Mouse (Mus musculus) forebrain, embryonic 12.5 days (tissue): ENCODE data around the gene Podxl2. TPM values are rescaled to one million over a fixed set of nuclear protein-coding genes. Genes with fewer than 3 reads are reported as not detected.

Experiments used
- ATAC-seq: fragments of 200-750 bp; cut with Nextera tagmentation; 2 replicates; pipeline ENCODE4 v1.8.0; 2017; ENCODE audit warnings: moderate TSS enrichment; ENCODE audit not compliant: low FRiP score
- H3K27ac ChIP-seq: fragments of 300-500 bp; sonication (generic); 2 replicates; pipeline ENCODE4 v1.5.1; 2016; ENCODE audit warnings: mild to moderate bottlenecking
- H3K27me3 ChIP-seq: fragments of 300-500 bp; sonication (generic); 2 replicates; pipeline ENCODE4 v1.6.1; 2016; ENCODE audit warnings: mild to moderate bottlenecking
- H3K36me3 ChIP-seq: fragments of 300-500 bp; sonication (generic); replicated peaks from 2 replicates; pipeline ENCODE4 v1.6.1; 2016; ENCODE audit warnings: mild to moderate bottlenecking
- H3K4me1 ChIP-seq: fragments of 300-500 bp; sonication (generic); 2 replicates; pipeline ENCODE4 v1.6.1; 2016
- H3K4me2 ChIP-seq: fragments of 300-500 bp; sonication (generic); 2 replicates; pipeline ENCODE4 v1.6.1; 2016; ENCODE audit warnings: mild to moderate bottlenecking, moderate library complexity
- H3K4me3 ChIP-seq: fragments of 300-500 bp; sonication (generic); replicated peaks from 2 replicates; pipeline ENCODE4 v1.5.1; 2016; ENCODE audit warnings: mild to moderate bottlenecking
- H3K9ac ChIP-seq: fragments of 300-500 bp; sonication (generic); 2 replicates; pipeline ENCODE4 v1.6.1; 2016; ENCODE audit warnings: mild to moderate bottlenecking
- H3K9me3 ChIP-seq: fragments of 300-500 bp; sonication (generic); 2 replicates; pipeline ENCODE4 v1.6.1; 2016
- WGBS: fragments of 180-500 bp; shearing (Covaris S2); methylation state at CpG from one replicate; pipeline ENCODE4 v1.1.7; 2016; 5-methylcytosine and 5-hydroxymethylcytosine counted together
- polyA plus RNA-seq: library from polyadenylated mRNA; unstranded; fragments of >200 nt; fragmentation: Nextera tagmentation; extraction: Ambion mirVana; gene quantifications from 2 replicates; pipeline ENCODE4 v1.2.1, GENCODE M21; 2016

The Podxl2 gene
- polyA plus RNA-seq, 1 experiment from 2014 or later = 258 TPM

DNA sequence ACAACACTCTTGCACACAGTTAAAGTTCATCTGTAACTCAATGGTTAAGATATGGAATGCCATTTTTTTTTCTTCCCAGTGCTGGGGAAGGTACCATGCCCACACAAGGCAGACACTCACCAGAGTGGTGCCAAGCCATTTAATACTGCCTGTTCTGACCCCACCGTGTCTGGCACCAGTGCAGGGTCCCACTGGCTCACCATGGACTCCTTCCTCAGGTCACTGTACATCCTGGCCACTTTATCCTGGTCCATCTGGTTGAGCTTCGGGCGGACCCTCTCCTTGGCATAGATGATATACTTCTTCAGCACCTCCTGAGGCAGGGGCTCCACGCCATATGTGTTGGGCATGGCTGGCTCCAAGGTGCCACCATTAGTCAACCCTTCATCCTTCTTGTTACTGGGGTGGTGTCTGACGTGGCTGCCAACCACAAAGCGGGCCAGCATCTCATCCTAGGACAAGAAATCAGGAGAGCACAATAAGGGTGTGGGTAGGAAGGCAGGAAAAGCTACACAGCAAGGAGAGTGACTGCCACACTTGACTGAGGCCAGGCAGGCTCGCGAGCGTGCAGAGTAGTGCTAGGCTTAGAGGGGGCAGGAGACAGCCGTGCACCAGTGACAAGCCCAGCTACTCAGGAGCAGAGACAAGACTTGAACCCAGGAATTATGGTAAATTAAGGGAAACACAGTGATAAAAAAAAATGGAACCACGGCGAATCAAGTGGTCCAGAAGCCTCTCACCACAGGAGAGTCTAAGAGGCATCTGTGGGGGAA is 11.0 kb upstream of the Podxl2 start:
- no peak overlapping the region for H3K4me3 ChIP-seq
- ATAC-seq = no peak
- H3K4me1 ChIP-seq = peaks cover 17% of the 10 kb centered on the region
- 89% methylated on average over 12 of the region's 12 CpGs for WGBS
- H3K27ac ChIP-seq = 0 out of 2 replicates have a peak overlapping the region, but pooled peaks have one; percentile 59
- no peaks in the 10 kb centered on the region for H3K9me3 ChIP-seq
- no peak overlapping the region for H3K9ac ChIP-seq
- H3K4me2 ChIP-seq = no peak overlapping the region
- no peaks in the 10 kb centered on the region for H3K27me3 ChIP-seq
- peaks cover 92% of the 10 kb centered on the region for H3K36me3 ChIP-seq

DNA sequence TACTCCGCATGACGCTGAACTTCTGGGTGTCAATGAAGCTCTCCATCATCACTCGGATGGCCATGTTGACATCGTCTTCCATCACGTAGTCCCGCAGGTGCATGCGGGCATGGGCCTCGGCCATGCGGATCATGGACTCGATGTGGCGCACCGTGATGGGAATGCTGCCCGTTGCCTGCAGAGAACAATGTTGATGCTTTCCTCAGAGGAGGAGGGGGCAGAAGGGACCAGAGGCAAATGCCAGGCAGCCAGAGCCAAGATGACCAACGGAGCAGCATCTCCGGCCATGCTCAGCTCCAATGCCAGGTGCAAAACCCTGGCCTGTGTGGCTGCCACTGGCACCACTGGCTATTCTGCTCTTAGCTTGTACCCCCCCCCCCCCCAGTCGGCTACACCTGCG is 9.8 kb upstream of the Podxl2 start:
- H3K4me3 ChIP-seq = no peak overlapping the region
- H3K4me1 ChIP-seq = peaks cover 20% of the 10 kb centered on the region
- peaks cover 87% of the 10 kb centered on the region for H3K36me3 ChIP-seq
- no peaks in the 10 kb centered on the region for H3K27me3 ChIP-seq
- no peaks in the 10 kb centered on the region for H3K9me3 ChIP-seq
- no peak overlapping the region for H3K27ac ChIP-seq
- 96% methylated on average over 17 of the region's 17 CpGs for WGBS
- no peak overlapping the region for H3K9ac ChIP-seq
- H3K4me2 ChIP-seq = no peak overlapping the region
- no peak for ATAC-seq

DNA sequence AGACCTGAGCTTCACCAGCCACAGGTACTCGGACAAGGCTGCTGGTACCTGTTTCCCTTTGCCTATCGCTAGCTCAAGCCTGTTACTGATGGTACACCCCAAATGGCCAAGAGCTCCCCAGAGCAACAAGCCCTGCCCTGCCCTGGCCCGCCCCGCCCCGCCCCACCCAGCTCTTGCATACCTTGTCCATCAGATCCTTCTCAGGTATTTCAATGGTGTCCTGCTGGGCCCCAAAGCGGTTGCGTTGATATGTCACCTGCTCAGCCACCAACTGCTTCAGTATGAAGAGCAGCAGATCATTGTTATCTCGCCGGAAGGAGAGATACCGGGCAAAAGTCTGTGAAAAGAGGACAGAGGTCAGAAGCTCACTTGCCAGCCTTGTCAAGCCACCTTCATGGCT is 9.4 kb upstream of the Podxl2 start:
- peaks cover 20% of the 10 kb centered on the region for H3K4me1 ChIP-seq
- no peak overlapping the region for H3K4me3 ChIP-seq
- H3K36me3 ChIP-seq = peaks cover 82% of the 10 kb centered on the region
- H3K27me3 ChIP-seq = no peaks in the 10 kb centered on the region
- H3K9ac ChIP-seq = no peak overlapping the region
- H3K4me2 ChIP-seq = no peak overlapping the region
- ATAC-seq = no peak
- no peak overlapping the region for H3K27ac ChIP-seq
- H3K9me3 ChIP-seq = no peaks in the 10 kb centered on the region
- WGBS = 96% methylated on average over 10 of the region's 10 CpGs

DNA sequence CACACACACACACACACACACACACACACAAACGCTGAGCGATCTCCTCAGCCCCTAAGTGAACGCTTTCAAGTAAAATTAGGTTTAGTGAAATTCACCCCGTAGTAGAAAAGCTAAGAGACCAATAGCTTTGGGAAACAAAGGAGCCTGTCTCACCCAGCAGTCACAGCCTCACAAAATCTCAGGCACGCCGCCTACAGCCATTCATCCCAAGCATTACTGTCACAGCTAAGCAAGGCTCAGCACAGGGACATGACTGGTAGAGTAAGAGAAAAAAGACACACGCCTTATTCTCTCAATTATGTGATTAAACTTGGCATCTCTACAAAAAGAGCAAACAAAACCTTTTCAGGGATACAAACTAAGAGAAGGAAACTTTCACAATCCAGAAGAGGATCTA is 6.5 kb upstream of the Podxl2 start:
- Histone ChIP-seq H3K9ac (no peak overlapping the region), H3K4me3 (no peak overlapping the region), H3K4me1 (peaks cover 13% of the 10 kb centered on the region), H3K9me3 (no peaks in the 10 kb centered on the region), H3K27ac (peak overlapping the region; percentile 65), H3K36me3 (peaks cover 54% of the 10 kb centered on the region), H3K4me2 (no peak overlapping the region), H3K27me3 (no peaks in the 10 kb centered on the region)
- ATAC-seq = peak; percentile 55; the same call in 1 of the 2 replicates
- 64% methylated on average over 7 of the region's 7 CpGs for WGBS

DNA sequence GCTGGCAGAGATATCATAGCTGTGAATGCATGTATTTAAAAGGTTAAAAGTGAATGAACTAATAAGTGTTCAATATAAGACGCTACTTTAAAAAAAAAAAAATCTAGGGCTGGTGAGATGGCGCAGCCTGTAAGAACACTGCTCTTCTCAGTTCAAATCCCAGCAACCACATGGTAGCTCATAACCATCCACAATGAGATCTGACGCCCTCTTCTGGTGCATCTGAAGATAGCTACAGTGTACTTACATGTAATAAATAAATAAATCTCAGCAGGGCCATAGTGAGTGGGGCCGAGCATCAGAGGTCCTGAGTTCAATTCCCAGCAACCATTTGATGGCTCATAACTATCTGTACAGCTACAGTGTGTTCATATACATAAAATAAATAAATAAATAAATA is 4.6 kb upstream of the Podxl2 start:
- 0 out of 2 replicates have a peak, but pooled peaks cover 4% of the 10 kb centered on the region for H3K9me3 ChIP-seq
- no peak overlapping the region for H3K27ac ChIP-seq
- peaks cover 35% of the 10 kb centered on the region for H3K36me3 ChIP-seq
- no peak for ATAC-seq
- no peak overlapping the region for H3K9ac ChIP-seq
- WGBS = 67% methylated on average over 4 of the region's 4 CpGs
- peaks cover 15% of the 10 kb centered on the region for H3K4me1 ChIP-seq
- H3K27me3 ChIP-seq = peaks cover 11% of the 10 kb centered on the region
- no peak overlapping the region for H3K4me2 ChIP-seq
- H3K4me3 ChIP-seq = no peak overlapping the region

DNA sequence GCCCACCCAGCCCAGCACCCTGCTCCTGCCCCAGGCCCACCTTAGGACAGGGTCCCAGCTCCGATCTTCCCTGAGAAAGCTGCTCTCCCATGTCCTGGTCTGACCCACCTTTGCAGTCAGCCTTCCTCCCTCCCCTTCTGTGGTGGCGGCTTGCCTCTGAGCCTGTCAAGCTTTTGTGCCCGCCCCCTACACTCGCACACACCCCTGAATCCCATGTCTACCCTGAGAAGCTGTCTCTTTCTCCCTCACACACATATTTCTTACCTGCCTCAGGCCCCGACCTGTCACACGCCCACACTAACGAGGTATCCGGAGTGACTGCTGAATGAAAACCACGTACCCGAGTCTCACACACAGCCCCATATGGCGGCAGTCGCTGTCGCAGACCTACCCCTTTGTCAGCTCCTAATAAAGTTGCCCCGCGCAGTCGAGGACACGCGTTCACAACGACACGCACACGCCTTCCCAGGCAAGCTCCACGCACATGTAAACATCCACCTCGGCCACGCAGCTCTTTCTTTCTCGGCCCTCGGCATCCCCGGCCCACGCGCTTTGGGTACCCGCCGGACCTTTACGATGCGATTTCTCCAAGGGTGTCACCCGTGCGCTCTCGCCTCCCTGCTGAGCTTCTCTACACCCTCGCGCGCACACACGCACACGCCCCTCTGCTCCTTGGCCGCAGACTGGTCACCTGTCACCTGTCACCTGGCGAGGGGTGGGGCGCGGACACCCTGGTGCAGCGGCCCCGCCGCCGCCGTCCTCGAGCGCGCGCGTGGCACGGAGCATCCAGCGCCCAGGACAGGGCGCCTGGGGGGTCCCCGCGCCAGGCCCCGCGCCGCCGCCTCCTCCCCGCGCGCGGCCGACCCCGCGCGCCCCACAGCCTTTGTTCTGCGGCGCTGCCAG is 628 bp downstream of the Podxl2 start:
- Histone ChIP-seq H3K36me3 (no peaks in the 10 kb centered on the region), H3K9ac (peak overlapping the region; percentile 96), H3K9me3 (0 out of 2 replicates have a peak, but pooled peaks cover 4% of the 10 kb centered on the region), H3K4me3 (peak overlapping the region; percentile 92), H3K27me3 (peaks cover 11% of the 10 kb centered on the region), H3K4me1 (peaks cover 49% of the 10 kb centered on the region), H3K27ac (peak overlapping the region; percentile 88), H3K4me2 (peak overlapping the region; percentile 92)
- 2% methylated on average over 57 of the region's 74 CpGs for WGBS
- peak; percentile 67 for ATAC-seq

DNA sequence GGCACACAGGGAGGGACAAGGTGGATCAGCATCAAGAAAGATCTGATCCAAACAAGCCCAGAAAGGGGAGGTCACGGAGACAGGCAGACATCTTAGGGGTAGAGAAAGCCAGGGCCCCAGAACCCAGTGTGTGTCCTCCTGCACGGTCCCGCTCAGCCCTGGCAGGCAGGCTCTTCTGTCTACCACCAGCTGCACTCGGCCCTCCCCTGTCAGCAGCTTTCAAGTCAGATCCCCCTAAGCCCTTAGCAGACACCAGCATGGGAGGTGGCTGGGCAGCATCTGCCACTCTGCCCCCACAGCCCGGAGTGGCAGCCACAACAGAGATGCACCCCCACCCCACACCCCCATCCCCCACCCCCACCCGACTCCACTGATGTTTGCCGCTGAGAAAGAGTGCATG is 2.0 kb downstream of the Podxl2 start:
- 0 out of 2 replicates have a peak, but pooled peaks cover 3% of the 10 kb centered on the region for H3K36me3 ChIP-seq
- 0 out of 2 replicates have a peak, but pooled peaks cover 4% of the 10 kb centered on the region for H3K9me3 ChIP-seq
- peaks cover 11% of the 10 kb centered on the region for H3K27me3 ChIP-seq
- WGBS = 21% methylated on average over 7 of the region's 7 CpGs
- peak overlapping the region; percentile 88 for H3K27ac ChIP-seq
- H3K4me1 ChIP-seq = peaks cover 49% of the 10 kb centered on the region
- H3K4me2 ChIP-seq = peak overlapping the region; percentile 92
- H3K4me3 ChIP-seq = peak overlapping the region; percentile 92
- peak; percentile 52 for ATAC-seq
- H3K9ac ChIP-seq = peak overlapping the region; percentile 96

DNA sequence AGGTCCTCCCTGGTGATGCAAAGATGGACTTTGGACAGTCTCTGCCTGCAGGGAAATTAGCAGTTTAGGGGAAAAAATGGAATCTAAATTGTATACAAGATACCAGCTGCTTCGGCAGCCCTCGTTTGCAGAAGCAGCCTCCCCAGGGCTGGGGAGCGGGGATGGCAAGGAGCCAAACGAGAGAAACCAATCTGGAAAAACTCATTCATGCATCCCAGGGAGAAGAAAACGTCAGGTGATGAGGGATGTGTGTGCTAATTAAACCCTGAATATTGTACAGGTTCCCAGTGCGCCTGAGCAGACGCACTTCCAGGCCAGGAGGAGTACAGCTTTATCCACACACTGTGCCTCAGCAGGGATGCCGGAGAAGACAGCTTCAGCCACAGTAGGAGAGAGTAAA is 3.3 kb downstream of the Podxl2 start:
- Histone ChIP-seq H3K4me1 (peaks cover 49% of the 10 kb centered on the region), H3K4me3 (no peak overlapping the region), H3K27me3 (peaks cover 11% of the 10 kb centered on the region), H3K36me3 (0 out of 2 replicates have a peak, but pooled peaks cover 3% of the 10 kb centered on the region), H3K9me3 (0 out of 2 replicates have a peak, but pooled peaks cover 4% of the 10 kb centered on the region), H3K4me2 (peak overlapping the region; percentile 92), H3K27ac (peak overlapping the region; percentile 88), H3K9ac (no peak overlapping the region)
- peak; percentile 15; the same call in 1 of the 2 replicates for ATAC-seq
- 26% methylated on average over 8 of the region's 8 CpGs for WGBS

DNA sequence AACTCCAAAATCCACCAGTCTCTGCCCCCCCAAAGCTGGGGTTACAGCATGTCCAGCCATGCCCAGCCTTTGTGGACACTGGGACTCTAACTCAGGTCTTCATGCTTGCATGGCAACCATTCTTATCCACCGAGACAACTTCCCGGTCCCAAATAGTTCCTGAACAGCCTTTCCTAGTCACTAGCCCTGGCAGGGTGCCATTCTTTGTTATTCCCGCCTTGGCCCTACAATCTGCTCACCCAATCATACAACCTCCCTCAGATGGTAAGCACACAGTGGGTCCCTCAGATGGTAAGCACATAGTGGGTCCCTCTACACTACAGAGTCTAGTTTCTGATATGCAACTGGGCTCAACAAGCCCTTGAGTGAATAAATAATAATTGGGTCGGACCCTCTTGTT is 4.2 kb downstream of the Podxl2 start:
- Histone ChIP-seq H3K9ac (no peak overlapping the region), H3K4me1 (peaks cover 49% of the 10 kb centered on the region), H3K27me3 (peaks cover 6% of the 10 kb centered on the region), H3K4me3 (no peak overlapping the region), H3K4me2 (no peak overlapping the region; the same call in 1 of the 2 replicates), H3K27ac (peak overlapping the region; percentile 88), H3K36me3 (0 out of 2 replicates have a peak, but pooled peaks cover 3% of the 10 kb centered on the region), H3K9me3 (0 out of 2 replicates have a peak, but pooled peaks cover 3% of the 10 kb centered on the region)
- no peak for ATAC-seq
- 51% methylated on average over 4 of the region's 4 CpGs for WGBS

DNA sequence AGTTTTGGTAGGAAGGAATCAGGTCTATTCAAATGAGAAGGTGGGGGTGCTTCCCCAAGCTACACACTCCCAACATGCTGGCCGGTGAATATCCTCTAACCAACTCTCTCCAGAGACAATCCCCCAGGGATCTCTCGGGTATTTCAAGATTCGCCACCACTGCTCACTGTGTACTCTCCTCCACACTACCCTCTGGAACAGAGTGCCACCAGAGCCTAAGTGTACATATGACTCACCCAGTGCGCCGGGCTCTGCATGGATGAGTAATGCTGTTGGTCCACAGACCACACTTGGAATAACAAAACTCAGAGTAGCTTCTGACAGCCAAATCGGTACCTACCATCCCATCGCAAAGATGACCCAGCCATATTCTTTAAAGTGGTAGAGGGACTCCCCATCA is 5.4 kb downstream of the Podxl2 start:
- Histone ChIP-seq H3K4me2 (no peak overlapping the region), H3K27ac (no peak overlapping the region), H3K4me3 (no peak overlapping the region), H3K9me3 (no peaks in the 10 kb centered on the region), H3K27me3 (no peaks in the 10 kb centered on the region), H3K4me1 (peaks cover 47% of the 10 kb centered on the region), H3K9ac (no peak overlapping the region), H3K36me3 (peaks cover 9% of the 10 kb centered on the region)
- WGBS = 93% methylated on average over 7 of the region's 7 CpGs
- ATAC-seq = no peak

DNA sequence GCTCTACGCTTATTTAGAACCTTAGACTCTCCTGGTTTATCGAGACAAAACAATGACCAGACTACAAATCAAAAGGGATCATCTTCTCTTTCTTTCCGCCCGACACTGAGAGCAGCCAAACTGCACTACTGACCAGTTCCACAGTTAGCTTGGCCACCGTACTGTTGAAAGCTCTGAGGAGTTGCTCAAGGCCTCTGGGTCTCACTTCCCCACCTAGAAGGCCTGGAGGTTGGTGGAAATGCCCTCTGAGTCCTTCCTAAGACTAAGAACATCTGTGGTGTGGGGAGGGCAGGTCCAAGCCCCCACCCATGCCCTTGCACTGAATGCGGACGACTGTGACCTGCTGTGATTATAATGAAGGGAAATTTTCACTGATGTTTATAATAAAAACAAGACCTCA is 9.1 kb downstream of the Podxl2 start:
- Histone ChIP-seq H3K4me3 (no peak overlapping the region), H3K9ac (no peak overlapping the region), H3K9me3 (no peaks in the 10 kb centered on the region), H3K4me2 (no peak overlapping the region), H3K4me1 (peaks cover 14% of the 10 kb centered on the region), H3K27me3 (no peaks in the 10 kb centered on the region), H3K36me3 (peaks cover 42% of the 10 kb centered on the region), H3K27ac (no peak overlapping the region)
- ATAC-seq = no peak
- 85% methylated on average over 7 of the region's 7 CpGs for WGBS

DNA sequence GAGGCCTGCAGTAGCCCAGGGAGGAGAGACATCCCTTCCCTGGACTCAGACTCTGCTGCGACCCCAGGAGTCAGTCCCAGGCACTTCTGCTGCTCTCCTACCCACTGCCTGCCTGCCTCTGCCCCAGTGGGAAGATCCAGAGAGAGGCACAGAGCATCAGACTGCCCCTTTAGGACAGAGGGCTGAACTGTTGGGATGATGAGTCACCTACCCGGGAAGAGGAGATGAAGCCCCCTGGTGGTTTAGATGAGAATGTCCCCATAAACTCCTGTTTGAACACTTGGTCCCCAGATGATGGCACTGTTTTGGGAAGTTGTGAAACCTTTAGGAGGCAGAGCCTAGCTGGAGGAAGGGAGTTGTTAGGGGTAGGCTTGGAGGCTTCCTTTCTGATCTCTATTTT is 13.9 kb downstream of the Podxl2 start:
- Histone ChIP-seq H3K4me3 (no peak overlapping the region), H3K9me3 (no peaks in the 10 kb centered on the region), H3K9ac (no peak overlapping the region), H3K27ac (no peak overlapping the region), H3K36me3 (peaks cover 74% of the 10 kb centered on the region), H3K27me3 (no peaks in the 10 kb centered on the region), H3K4me2 (no peak overlapping the region), H3K4me1 (no peaks in the 10 kb centered on the region)
- ATAC-seq = no peak; the same call in 1 of the 2 replicates
- WGBS = 23% methylated on average over 2 of the region's 2 CpGs
